ENCODE assay signal across 30 mouse cellular contexts in the genomic region with DNA sequence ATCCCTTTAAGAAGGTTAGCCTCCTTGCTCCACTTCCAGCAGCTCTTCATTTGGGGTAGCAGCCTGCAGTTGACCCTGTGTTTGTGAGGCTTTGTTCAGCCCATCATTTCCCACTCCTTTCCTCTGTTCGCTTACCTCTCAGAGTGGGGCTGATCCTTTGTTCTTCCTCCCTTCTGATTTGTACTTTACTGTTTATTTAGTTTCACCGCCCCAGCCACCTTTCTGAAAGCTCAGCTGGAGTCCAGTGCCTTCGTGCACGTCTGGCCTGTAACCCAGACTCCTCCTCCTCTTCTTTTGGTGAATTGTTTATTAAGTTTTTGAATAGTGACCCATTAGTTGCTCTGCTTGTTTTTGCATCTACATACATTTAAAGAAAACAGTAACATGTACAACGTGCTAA. TPM values are rescaled to one million over a fixed set of nuclear protein-coding genes. Genes with fewer than 3 reads are reported as not detected.
DNase-seq lines count a peak whose midpoint lies in the region; ATAC-seq and TF ChIP-seq lines count a peak whose summit lies in the region.
"Had no signal": no experiment of that assay in that cellular context is flagged by ENCODE, and none has a peak within 500 bp of the region (broad histone marks: within the 10 kb centered on the region; RNA-seq: fewer than 3 reads in every experiment).

No protein-coding gene starts in this region.

- H3K36me3 ChIP-seq in kidney, adult 2 months (ENCODE audit: control insufficient read depth, insufficient read depth, low read length) = no peaks in the 10 kb centered on the region
- no peaks in the 10 kb centered on the region for H3K36me3 ChIP-seq in kidney, embryonic 14.5 days (ENCODE audit: control insufficient read depth, insufficient read depth, low read length)
- no peaks in the 10 kb centered on the region for H3K36me3 ChIP-seq in lung, embryonic 14.5 days (ENCODE audit: insufficient read depth)
- H3K36me3 ChIP-seq: embryonic facial prominence, embryonic 12.5 days; heart, embryonic 12.5 days; limb, embryonic 12.5 days; midbrain, embryonic 12.5 days; neural tube, embryonic 13.5 days had no signal

- H3K4me2 ChIP-seq in kidney, embryonic 14.5 days (replicated peaks; ENCODE audit: low read depth, low read length) = no peak overlapping the region
- H3K4me2 ChIP-seq in lung, embryonic 14.5 days = no peak overlapping the region
- H3K4me2 ChIP-seq: embryonic facial prominence, embryonic 12.5 days; heart, embryonic 12.5 days; hindbrain, embryonic 14.5 days; limb, embryonic 12.5 days; midbrain, embryonic 12.5 days; neural tube, embryonic 13.5 days had no signal

- no peak for ATAC-seq in kidney, embryonic 14.5 days (ENCODE audit: low FRiP score, low TSS enrichment)
- no peak for ATAC-seq in lung, embryonic 14.5 days (ENCODE audit: insufficient read depth)
- ATAC-seq in inflammation-experienced regulatory T-cells, adult 6 months = no peak

- no peak overlapping the region for H3K27ac ChIP-seq in kidney, adult 2 months (ENCODE audit: insufficient read depth, low read depth, low read length)
- H3K27ac ChIP-seq in kidney, embryonic 14.5 days (ENCODE audit: low read depth, low read length) = no peak overlapping the region
- no peak overlapping the region for H3K27ac ChIP-seq in lung, embryonic 14.5 days (ENCODE audit: low read depth)
- H3K27ac ChIP-seq: embryonic facial prominence, embryonic 12.5 days; hindbrain, embryonic 14.5 days; left cerebral cortex, adult 2 months; limb, embryonic 12.5 days; liver, embryonic 14.5 days; midbrain, embryonic 12.5 days; neural tube, embryonic 13.5 days had no signal

- no peaks in the 10 kb centered on the region for H3K27me3 ChIP-seq in kidney, adult 2 months (replicated peaks; ENCODE audit: control insufficient read depth, insufficient read depth, low read length)
- no peaks in the 10 kb centered on the region for H3K27me3 ChIP-seq in kidney, embryonic 14.5 days (ENCODE audit: control insufficient read depth, insufficient read depth, low read length)
- no peaks in the 10 kb centered on the region for H3K27me3 ChIP-seq in lung, embryonic 14.5 days (ENCODE audit: insufficient read depth, low read length)
- H3K27me3 ChIP-seq: CH12.LX; embryonic facial prominence, embryonic 12.5 days; heart, embryonic 12.5 days; limb, embryonic 12.5 days; megakaryocyte, embryonic 14.5 days; midbrain, embryonic 12.5 days; neural tube, embryonic 13.5 days had no signal

- H3K9me3 ChIP-seq in kidney, embryonic 14.5 days (ENCODE audit: control insufficient read depth, low read length) = no peaks in the 10 kb centered on the region
- no peaks in the 10 kb centered on the region for H3K9me3 ChIP-seq in lung, embryonic 14.5 days (ENCODE audit: low read depth, low read length)
- H3K9me3 ChIP-seq: embryonic facial prominence, embryonic 12.5 days; heart, embryonic 12.5 days; limb, embryonic 12.5 days; megakaryocyte, embryonic 14.5 days; midbrain, embryonic 12.5 days; neural tube, embryonic 13.5 days had no signal

- no peak overlapping the region for H3K4me3 ChIP-seq in kidney, adult 2 months (ENCODE audit: insufficient read depth, low read depth, low read length)
- no peak overlapping the region for H3K4me3 ChIP-seq in kidney, embryonic 14.5 days (ENCODE audit: low read length)
- no peak overlapping the region for H3K4me3 ChIP-seq in lung, embryonic 14.5 days (ENCODE audit: low read depth, low read length)
- H3K4me3 ChIP-seq: embryonic facial prominence, embryonic 12.5 days; heart, embryonic 12.5 days; left cerebral cortex, adult 2 months; limb, embryonic 12.5 days; megakaryocyte, embryonic 14.5 days; midbrain, embryonic 12.5 days; myocyte; neural tube, embryonic 13.5 days had no signal

- peaks cover 12% of the 10 kb centered on the region for H3K4me1 ChIP-seq in kidney, adult 2 months (ENCODE audit: control insufficient read depth, insufficient read depth, low read length)
- no peaks in the 10 kb centered on the region for H3K4me1 ChIP-seq in kidney, embryonic 14.5 days (ENCODE audit: control insufficient read depth, insufficient read depth, low read length)
- no peaks in the 10 kb centered on the region for H3K4me1 ChIP-seq in lung, embryonic 14.5 days (ENCODE audit: insufficient read depth)

- TF ChIP-seq POLR2A in kidney, adult 2 months (IDR thresholded peaks at IDR 0.05; ENCODE audit: low read depth, low read length) = no peak

- WGBS in kidney, adult 2 months = 42% methylated on average over 5 of the region's 5 CpGs
- 32% methylated on average over 5 of the region's 5 CpGs for WGBS in kidney, embryonic 14.5 days
- WGBS in lung, embryonic 14.5 days = 22% methylated on average over 5 of the region's 5 CpGs

- DNase-seq in embryo, embryonic 9.5 days (ENCODE audit: extremely low spot score) = peak; percentile 4
- no peak for DNase-seq in embryo, embryonic 11 days
- peak; percentile 8 for DNase-seq in kidney, adult 2 months
- DNase-seq in lung, embryonic 14.5 days = peak; percentile 2
- no peak for DNase-seq in lung, postnatal 25 days (ENCODE audit: low spot score)
- DNase-seq in R1 (ENCODE audit: low read depth, low spot score) = peak; percentile 90
- DNase-seq: adrenal gland, postnatal 10 days; cerebellum, adult 8-10 months; cerebellum, postnatal 25 days; gastrocnemius, postnatal 36 days; heart, adult 18-20 months; heart, postnatal 4 days; kidney, adult 8-10 months; kidney, postnatal 14 days; lung, postnatal 4 days; right cerebral cortex, postnatal 14 days; thymus, postnatal 14 days had no signal

- H3K9ac ChIP-seq in kidney, embryonic 14.5 days (ENCODE audit: low read depth, low read length) = no peak overlapping the region
- no peak overlapping the region for H3K9ac ChIP-seq in lung, embryonic 14.5 days
- H3K9ac ChIP-seq: embryonic facial prominence, embryonic 12.5 days; heart, embryonic 12.5 days; hindbrain, embryonic 14.5 days; limb, embryonic 12.5 days; liver, embryonic 14.5 days; midbrain, embryonic 12.5 days; neural tube, embryonic 13.5 days had no signal

- no peak for TF ChIP-seq CTCF in kidney, adult 2 months (conservative IDR thresholded peaks at IDR 0.05; ENCODE audit: insufficient read depth, insufficient read length, low read depth, low read length)
- no peak for TF ChIP-seq CTCF in lung, embryonic 14.5 days (IDR thresholded peaks at IDR 0.05; ENCODE audit: low read depth)

RNA-seq across cellular contexts. Expression of a gene that starts 15.6 kb away (rescaled TPM):
- 3.0 and 3.4 TPM in 2 replicates for polyA plus RNA-seq in kidney, adult 2 months (2012; rRNA removed)
- 7.4 and 17.3 TPM in 2 replicates for polyA plus RNA-seq in kidney, embryonic 14.5 days (2014; fragmentation: Nextera tagmentation; extraction: Ambion mirVana)
- polyA plus RNA-seq in lung, embryonic 14.5 days (2014; fragmentation: Nextera tagmentation; extraction: Ambion mirVana) = 12.1 and 13.2 TPM in 2 replicates
- polyA plus RNA-seq in inflammation-experienced regulatory T-cells, adult 6 months (2017; shearing (Covaris generic)) = 10 to 100 TPM; 29.1 to 34.6 (median 31.0) TPM

Comparison
In these comparisons a context has a peak if more than half of its experiments do, and no peak if none do; other contexts are left out.
1. DNase-seq: peak in embryo, embryonic 9.5 days (single experiment), kidney, adult 2 months (single experiment), lung, embryonic 14.5 days (single experiment) and R1 (single experiment); none in embryo, embryonic 11 days (single experiment) and lung, postnatal 25 days (single experiment).